Mouse (Mus musculus): ENCODE results near the gene Carm1. TPM values are rescaled to one million over a fixed set of nuclear protein-coding genes. Genes with fewer than 3 reads are reported as not detected.

Gene Carm1
- polyA plus RNA-seq, 1 experiment from 2014 or later, result 54.3 TPM

DNA sequence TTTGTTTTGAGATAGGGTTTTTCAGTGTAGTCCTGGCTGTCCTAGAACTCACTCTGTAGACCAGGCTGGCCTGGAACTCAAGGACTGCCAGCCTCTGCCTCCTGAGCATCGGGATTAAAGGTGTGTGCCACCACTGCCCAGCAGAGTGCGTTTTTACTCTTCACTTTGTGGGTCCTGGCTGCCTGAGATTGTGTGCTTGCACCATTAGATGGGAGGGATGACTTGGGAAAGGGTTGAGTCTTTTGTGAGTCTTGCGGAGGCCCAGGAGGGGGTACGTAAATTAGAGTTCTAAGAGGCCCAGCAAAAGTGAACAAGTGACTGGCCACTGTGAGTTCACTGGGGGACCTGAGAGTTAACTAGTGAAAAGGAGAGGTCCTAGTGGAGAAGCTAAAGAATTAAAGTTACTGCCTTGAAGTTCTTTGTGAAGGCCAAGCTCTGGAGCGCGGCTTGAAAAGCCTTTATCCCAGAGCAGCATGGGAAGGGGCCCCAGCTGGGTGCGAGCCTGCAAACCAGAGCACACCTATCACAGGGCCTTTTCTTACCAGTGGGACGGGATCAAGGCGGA, 1.3 kb upstream of the Carm1 start:
- no peak for DNase-seq (ENCODE audit: low spot score)
- 6% methylated on average over 9 of the region's 9 CpGs for WGBS
- peak overlapping the region; percentile 99 for H3K27ac ChIP-seq (replicated peaks)
- H3K4me1 ChIP-seq, result peaks cover 30% of the 10 kb centered on the region
- peaks cover 24% of the 10 kb centered on the region for H3K36me3 ChIP-seq
- H3K4me3 ChIP-seq, result peak overlapping the region; percentile 94
- H3K27me3 ChIP-seq (ENCODE audit: low read depth, poor library complexity, severe bottlenecking), result no peaks in the 10 kb centered on the region
- H3K9me3 ChIP-seq (replicated peaks), result no peaks in the 10 kb centered on the region

DNA sequence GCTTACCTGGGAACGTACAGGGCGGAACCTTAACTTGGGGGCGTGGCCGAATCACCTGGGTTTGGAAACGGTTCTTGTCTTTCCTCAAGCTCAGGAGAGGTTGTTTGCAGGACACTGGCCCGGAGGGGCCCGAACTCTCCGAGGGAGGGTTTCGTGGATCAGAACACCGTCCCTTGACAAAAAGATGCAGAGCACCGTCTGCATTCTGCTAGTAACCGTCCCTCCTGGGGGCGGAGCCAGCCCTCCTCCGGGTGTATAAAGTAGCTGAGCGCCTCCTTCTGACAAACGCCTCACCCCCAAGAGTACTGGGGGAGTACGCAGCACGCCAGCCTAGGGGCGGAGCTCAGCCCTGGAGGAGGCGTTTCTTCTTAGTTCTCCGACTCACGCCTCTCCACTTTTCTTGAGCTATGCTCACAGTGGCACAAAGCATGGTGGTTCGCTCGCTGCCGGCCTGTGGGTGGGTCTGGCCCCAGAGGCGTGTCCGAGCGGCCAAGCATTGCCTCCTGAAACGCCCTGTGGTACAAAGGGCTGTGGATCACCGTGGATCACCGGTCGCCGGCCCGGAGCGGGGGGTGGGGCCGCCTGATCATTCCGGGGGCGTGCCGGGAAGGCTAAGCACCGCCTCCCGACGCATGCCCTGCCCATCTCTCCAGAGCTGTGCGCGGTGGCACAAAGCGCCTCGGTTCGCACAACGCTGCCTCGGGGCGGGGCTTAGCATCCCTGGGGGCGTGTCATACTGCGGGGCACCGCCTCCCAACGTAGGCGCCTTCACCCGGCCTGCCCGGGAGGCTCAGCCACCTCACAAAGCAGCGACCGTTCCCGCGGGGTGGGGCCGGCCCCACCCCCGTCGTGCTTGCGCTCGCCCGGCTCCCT, 542 bp upstream of the Carm1 start:
- peaks cover 30% of the 10 kb centered on the region for H3K4me1 ChIP-seq
- H3K4me3 ChIP-seq, result peak overlapping the region; percentile 94
- H3K9me3 ChIP-seq (replicated peaks), result no peaks in the 10 kb centered on the region
- WGBS, result 0% methylated on average over 67 of the region's 67 CpGs
- H3K27me3 ChIP-seq (ENCODE audit: low read depth, poor library complexity, severe bottlenecking), result no peaks in the 10 kb centered on the region
- H3K36me3 ChIP-seq, result peaks cover 30% of the 10 kb centered on the region
- peak overlapping the region; percentile 99 for H3K27ac ChIP-seq (replicated peaks)
- peak; percentile 100 for DNase-seq (ENCODE audit: low spot score)

- peak; percentile 74 for DNase-seq (ENCODE audit: low spot score)
- WGBS, result 1% methylated on average over 64 of the region's 66 CpGs
- peaks cover 30% of the 10 kb centered on the region for H3K4me1 ChIP-seq
- H3K27me3 ChIP-seq (ENCODE audit: low read depth, poor library complexity, severe bottlenecking), result no peaks in the 10 kb centered on the region
- no peaks in the 10 kb centered on the region for H3K9me3 ChIP-seq (replicated peaks)
- H3K4me3 ChIP-seq, result peak overlapping the region; percentile 94
- peaks cover 36% of the 10 kb centered on the region for H3K36me3 ChIP-seq
- peak overlapping the region; percentile 99 for H3K27ac ChIP-seq (replicated peaks)
Observed at GRCm38 (mm10) chr9:21547075-21547941, 614 bp downstream of the Carm1 start.

GRCm38 (mm10) chr9:21551049-21551448, 4.4 kb downstream of the Carm1 start:
- Histone ChIP-seq H3K4me3 (no peak overlapping the region), H3K27ac (replicated peaks) (no peak overlapping the region), H3K36me3 (peaks cover 63% of the 10 kb centered on the region), H3K9me3 (replicated peaks) (no peaks in the 10 kb centered on the region), H3K27me3 (ENCODE audit: low read depth, poor library complexity, severe bottlenecking) (no peaks in the 10 kb centered on the region), H3K4me1 (peaks cover 16% of the 10 kb centered on the region)
- no peak for DNase-seq (ENCODE audit: low spot score)
- WGBS, result 94% methylated on average over 2 of the region's 2 CpGs

- Histone ChIP-seq H3K36me3 (peaks cover 85% of the 10 kb centered on the region), H3K4me3 (no peak overlapping the region), H3K4me1 (peaks cover 15% of the 10 kb centered on the region), H3K27me3 (ENCODE audit: low read depth, poor library complexity, severe bottlenecking) (no peaks in the 10 kb centered on the region), H3K27ac (replicated peaks) (no peak overlapping the region), H3K9me3 (replicated peaks) (no peaks in the 10 kb centered on the region)
- no peak for DNase-seq (ENCODE audit: low spot score)
- 93% methylated on average over 6 of the region's 6 CpGs for WGBS
Observed at GRCm38 (mm10) chr9:21553607-21554273, 7.0 kb downstream of the Carm1 start.

DNA sequence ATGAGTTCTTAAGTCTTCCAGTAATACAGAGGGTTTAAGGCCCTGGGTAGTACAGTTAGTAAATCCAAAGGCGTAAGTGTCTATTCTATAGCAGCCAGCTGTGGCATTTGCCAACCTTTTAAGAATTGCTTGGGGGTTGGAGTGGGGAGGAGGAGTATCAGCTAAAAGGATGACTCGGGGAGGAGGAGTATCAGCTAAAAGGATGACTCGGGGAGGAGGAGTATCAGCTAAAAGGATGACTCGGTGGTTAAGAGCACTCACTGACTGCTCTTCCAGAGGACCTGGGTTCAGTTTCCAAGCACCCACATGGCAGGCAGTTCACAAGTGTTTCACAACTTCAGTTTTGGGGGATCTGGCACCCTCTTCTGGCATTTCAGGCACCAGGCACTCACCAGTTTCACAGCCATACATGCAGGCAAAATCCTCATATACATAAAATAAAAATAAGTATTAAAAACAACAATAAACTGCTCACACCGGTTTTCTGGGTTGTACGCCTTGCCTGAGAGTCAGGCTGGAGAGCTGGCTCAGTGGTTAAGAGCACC, 8.6 kb downstream of the Carm1 start:
- Histone ChIP-seq H3K36me3 (peaks cover 85% of the 10 kb centered on the region), H3K27me3 (ENCODE audit: low read depth, poor library complexity, severe bottlenecking) (no peaks in the 10 kb centered on the region), H3K9me3 (replicated peaks) (no peaks in the 10 kb centered on the region)

GRCm38 (mm10) chr9:21556996-21557395, 10.3 kb downstream of the Carm1 start:
- Histone ChIP-seq H3K4me1 (peaks cover 9% of the 10 kb centered on the region), H3K4me3 (no peak overlapping the region), H3K36me3 (peaks cover 85% of the 10 kb centered on the region), H3K9me3 (replicated peaks) (no peaks in the 10 kb centered on the region), H3K27ac (replicated peaks) (0 out of 2 replicates have a peak overlapping the region, but pooled peaks have one; percentile 49), H3K27me3 (ENCODE audit: low read depth, poor library complexity, severe bottlenecking) (no peaks in the 10 kb centered on the region)
- no peak for DNase-seq (ENCODE audit: low spot score)
- 92% methylated on average over 2 of the region's 2 CpGs for WGBS

More for the DNA sequence above, 8.6 kb downstream of the Carm1 start:
- WGBS, result 86% methylated on average over 6 of the region's 6 CpGs
- H3K27ac ChIP-seq (replicated peaks), result no peak overlapping the region
- H3K4me1 ChIP-seq, result peaks cover 9% of the 10 kb centered on the region
- DNase-seq (ENCODE audit: low spot score), result no peak
- H3K4me3 ChIP-seq, result no peak overlapping the region

DNA sequence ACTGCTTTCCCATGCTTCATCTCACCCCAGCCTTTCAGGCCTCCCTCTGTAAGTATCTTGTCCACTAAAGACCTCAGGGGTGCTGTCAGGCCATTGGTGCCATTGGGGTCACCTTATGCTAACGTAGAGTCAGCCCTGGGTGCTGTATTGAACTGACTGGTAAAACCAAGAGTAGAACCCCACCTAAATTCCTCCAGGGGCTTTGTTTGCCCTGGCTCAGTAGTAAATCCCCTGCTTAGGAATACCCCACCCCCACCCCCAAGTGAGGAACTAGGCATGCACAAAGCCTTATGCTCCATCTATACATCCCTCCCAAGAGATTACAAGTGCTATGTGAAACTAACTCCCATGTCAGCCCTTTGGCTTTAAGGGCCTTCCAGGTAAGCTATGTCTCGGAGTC, 10.9 kb downstream of the Carm1 start:
- Histone ChIP-seq H3K27me3 (ENCODE audit: low read depth, poor library complexity, severe bottlenecking) (no peaks in the 10 kb centered on the region), H3K4me1 (peaks cover 9% of the 10 kb centered on the region), H3K9me3 (replicated peaks) (no peaks in the 10 kb centered on the region), H3K36me3 (peaks cover 86% of the 10 kb centered on the region), H3K4me3 (no peak overlapping the region), H3K27ac (replicated peaks) (peak overlapping the region; percentile 49; the same call in 1 of the 2 replicates)
- DNase-seq (ENCODE audit: low spot score), result no peak
- WGBS, result 90% methylated on average over 2 of the region's 2 CpGs

DNA sequence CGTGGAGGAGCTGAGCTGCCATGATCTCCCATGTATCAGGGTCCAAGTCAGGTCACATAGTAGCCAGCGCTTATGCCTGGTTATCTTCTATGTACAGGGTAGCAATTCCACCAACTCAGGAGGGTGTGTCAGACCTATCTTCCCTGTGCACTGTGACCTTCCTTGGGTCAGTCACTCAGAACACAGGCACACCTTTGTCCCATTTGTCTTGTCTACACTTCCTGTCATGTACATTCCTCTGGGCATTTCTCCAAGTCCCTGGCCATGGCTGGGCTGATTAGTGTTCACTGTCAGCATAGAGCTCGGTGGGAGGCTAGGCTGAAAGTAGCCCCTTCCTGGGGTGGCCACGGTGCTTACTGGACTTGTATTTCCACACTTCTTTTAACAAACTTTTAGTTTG, 11.7 kb downstream of the Carm1 start:
- 93% methylated on average over 4 of the region's 4 CpGs for WGBS
- Histone ChIP-seq H3K4me3 (no peak overlapping the region), H3K9me3 (replicated peaks) (no peaks in the 10 kb centered on the region), H3K36me3 (peaks cover 83% of the 10 kb centered on the region), H3K27me3 (ENCODE audit: low read depth, poor library complexity, severe bottlenecking) (no peaks in the 10 kb centered on the region), H3K4me1 (peaks cover 9% of the 10 kb centered on the region), H3K27ac (replicated peaks) (no peak overlapping the region)
- DNase-seq (ENCODE audit: low spot score), result no peak

GRCm38 (mm10) chr9:21559151-21559550, 12.5 kb downstream of the Carm1 start:
- DNase-seq (ENCODE audit: low spot score), result no peak
- no peaks in the 10 kb centered on the region for H3K27me3 ChIP-seq (ENCODE audit: low read depth, poor library complexity, severe bottlenecking)
- no peaks in the 10 kb centered on the region for H3K9me3 ChIP-seq (replicated peaks)
- H3K27ac ChIP-seq (replicated peaks), result no peak overlapping the region
- no peak overlapping the region for H3K4me3 ChIP-seq
- peaks cover 76% of the 10 kb centered on the region for H3K36me3 ChIP-seq
- H3K4me1 ChIP-seq, result peaks cover 9% of the 10 kb centered on the region
- 96% methylated on average over 3 of the region's 3 CpGs for WGBS

GRCm38 (mm10) chr9:21564420-21564819, 17.7 kb downstream of the Carm1 start:
- H3K9me3 ChIP-seq (replicated peaks), result no peaks in the 10 kb centered on the region
- no peak overlapping the region for H3K4me3 ChIP-seq
- H3K36me3 ChIP-seq, result peaks cover 46% of the 10 kb centered on the region
- H3K27me3 ChIP-seq (ENCODE audit: low read depth, poor library complexity, severe bottlenecking), result no peaks in the 10 kb centered on the region
- DNase-seq (ENCODE audit: low spot score), result no peak
- no peaks in the 10 kb centered on the region for H3K4me1 ChIP-seq
- H3K27ac ChIP-seq (replicated peaks), result no peak overlapping the region
- 87% methylated on average over 1 of the region's 1 CpGs for WGBS

DNA sequence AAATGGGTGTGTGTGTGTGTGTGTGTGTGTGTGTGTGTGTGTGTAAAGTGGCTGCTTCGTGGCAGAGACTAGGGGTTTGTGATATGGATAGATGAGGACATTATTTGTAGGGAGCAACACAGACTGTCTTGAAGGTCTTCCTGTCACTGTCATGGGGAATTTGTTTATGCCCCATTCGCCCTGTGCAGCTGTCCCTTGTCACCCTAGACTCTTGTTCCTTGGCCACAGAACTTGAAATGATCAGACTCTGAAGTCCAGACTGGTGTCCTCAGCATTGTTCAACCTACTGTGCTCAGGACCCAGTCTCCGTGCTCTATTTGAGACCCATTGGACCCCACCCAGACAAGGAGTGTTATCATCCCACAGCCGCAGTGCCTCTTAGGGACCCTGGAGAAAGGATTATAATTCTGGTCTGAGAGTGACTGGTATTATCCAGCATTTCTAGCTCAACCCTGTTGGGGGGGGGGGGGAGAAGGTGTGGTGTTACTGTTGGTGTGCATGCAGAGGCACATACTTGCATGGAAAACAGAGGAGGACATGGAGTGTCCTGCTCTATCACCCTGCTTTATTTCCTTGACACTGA, 18.4 kb downstream of the Carm1 start:
- Histone ChIP-seq H3K4me3 (no peak overlapping the region), H3K27me3 (ENCODE audit: low read depth, poor library complexity, severe bottlenecking) (no peaks in the 10 kb centered on the region), H3K9me3 (replicated peaks) (no peaks in the 10 kb centered on the region), H3K4me1 (no peaks in the 10 kb centered on the region), H3K27ac (replicated peaks) (no peak overlapping the region), H3K36me3 (peaks cover 48% of the 10 kb centered on the region)
- 88% methylated on average over 4 of the region's 4 CpGs for WGBS
- DNase-seq (ENCODE audit: low spot score), result no peak
